8 mouse cellular contexts compared by ENCODE assay signal in the genomic region with DNA sequence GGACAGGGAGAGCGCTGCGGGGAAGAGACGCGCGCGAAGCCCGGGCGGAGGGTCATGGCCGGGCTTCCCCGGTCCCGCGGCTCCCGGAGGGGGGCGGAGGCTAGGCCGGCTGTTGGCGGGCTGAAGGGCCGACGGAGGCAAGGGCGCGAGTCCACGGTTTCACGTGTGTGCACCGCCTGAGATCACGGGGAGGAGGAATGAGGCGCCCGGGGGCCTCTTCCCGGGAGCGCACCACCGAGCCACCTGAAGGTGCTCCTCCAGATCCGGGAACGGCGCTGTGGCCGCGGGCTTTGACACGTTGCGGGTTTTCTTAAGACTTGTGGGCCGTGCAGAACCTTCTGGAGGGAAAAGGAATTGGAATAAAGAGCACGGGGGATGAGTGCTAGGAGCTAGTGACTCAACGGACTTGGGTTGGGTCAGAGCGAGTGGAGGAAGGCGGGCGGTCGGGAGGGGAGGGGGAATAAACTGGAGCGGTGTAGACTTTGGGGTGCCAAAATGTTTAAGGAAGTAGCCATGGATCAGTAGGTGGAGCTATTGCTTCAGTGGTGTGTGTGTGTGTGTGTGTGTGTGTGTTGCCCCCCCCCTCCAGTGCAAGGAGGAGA. TPM values are rescaled to one million over a fixed set of nuclear protein-coding genes. Genes with fewer than 3 reads are reported as not detected.
DNase-seq lines count a peak whose midpoint lies in the region; ATAC-seq and TF ChIP-seq lines count a peak whose summit lies in the region.

No protein-coding gene starts in this region.

- H3K27me3 ChIP-seq in heart, embryonic 13.5 days (replicated peaks) = no peaks in the 10 kb centered on the region
- no peaks in the 10 kb centered on the region for H3K27me3 ChIP-seq in liver, embryonic 14.5 days (ENCODE audit: control insufficient read depth, insufficient read depth, low read length)
- no peaks in the 10 kb centered on the region for H3K27me3 ChIP-seq in neural tube, embryonic 11.5 days (ENCODE audit: control insufficient read depth, insufficient read depth, low read length)
- no peaks in the 10 kb centered on the region for H3K27me3 ChIP-seq in stomach, postnatal 0 days (ENCODE audit: control insufficient read depth, insufficient read depth, low read length)

- peak overlapping the region; percentile 94 for H3K4me3 ChIP-seq in heart, embryonic 13.5 days
- H3K4me3 ChIP-seq in liver, embryonic 14.5 days (ENCODE audit: insufficient read depth in 1 of 2, low read depth in 2 of 2, low read length in 2 of 2) = peak overlapping the region; percentile 92 to 93
- H3K4me3 ChIP-seq in neural tube, embryonic 11.5 days (ENCODE audit: low read depth, low read length) = peak overlapping the region; percentile 69
- H3K4me3 ChIP-seq in stomach, postnatal 0 days (ENCODE audit: low read depth, low read length) = peak overlapping the region; percentile 97

- peak overlapping the region; percentile 92 for H3K4me2 ChIP-seq in heart, embryonic 13.5 days
- H3K4me2 ChIP-seq in liver, embryonic 14.5 days (ENCODE audit: low read depth) = peak overlapping the region; percentile 100
- H3K4me2 ChIP-seq in neural tube, embryonic 11.5 days (ENCODE audit: low read depth) = peak overlapping the region; percentile 51
- peak overlapping the region; percentile 78 for H3K4me2 ChIP-seq in stomach, postnatal 0 days (replicated peaks; ENCODE audit: low read depth)

- no peaks in the 10 kb centered on the region for H3K36me3 ChIP-seq in heart, embryonic 13.5 days
- peaks cover 3% of the 10 kb centered on the region; the same call in 1 of the 2 replicates for H3K36me3 ChIP-seq in liver, embryonic 14.5 days (replicated peaks; ENCODE audit: control insufficient read depth, insufficient read depth, low read depth)
- H3K36me3 ChIP-seq in neural tube, embryonic 11.5 days (ENCODE audit: control insufficient read depth, insufficient read depth, low read length) = no peaks in the 10 kb centered on the region
- no peaks in the 10 kb centered on the region for H3K36me3 ChIP-seq in stomach, postnatal 0 days (ENCODE audit: control insufficient read depth, insufficient read depth, low read length)

- no peak for TF ChIP-seq EP300 in liver, embryonic 14.5 days (IDR thresholded peaks at IDR 0.05; ENCODE audit: low read depth)
- TF ChIP-seq EP300 in stomach, postnatal 0 days (optimal IDR thresholded peaks at IDR 0.05) = peak; percentile 17

- DNase-seq in CD4-positive helper T cell, adult 2 months (ENCODE audit: low read depth, low spot score) = peak; percentile 87
- peak; percentile 46 for DNase-seq in brain, embryonic 18.5 days (ENCODE audit: low read depth, low spot score)
- DNase-seq in kidney, postnatal 10 days = peak; percentile 85
- DNase-seq in liver, embryonic 14.5 days (ENCODE audit: low read depth in 3 of 3, low spot score in 3 of 3) = peak; percentile 70 to 79 (median 76)
- DNase-seq in neural tube, embryonic 11.5 days (ENCODE audit: low spot score) = peak; percentile 74
- DNase-seq in stomach, postnatal 0 days (ENCODE audit: low spot score) = peak; percentile 86

- no peaks in the 10 kb centered on the region for H3K9me3 ChIP-seq in heart, embryonic 13.5 days
- H3K9me3 ChIP-seq in liver, embryonic 14.5 days (ENCODE audit: control insufficient read depth, low read length) = no peaks in the 10 kb centered on the region
- no peaks in the 10 kb centered on the region for H3K9me3 ChIP-seq in neural tube, embryonic 11.5 days (ENCODE audit: control insufficient read depth, low read length)
- H3K9me3 ChIP-seq in stomach, postnatal 0 days (ENCODE audit: control insufficient read depth, low read length) = no peaks in the 10 kb centered on the region

- peak; percentile 74 for TF ChIP-seq CTCF in liver, embryonic 14.5 days (IDR thresholded peaks at IDR 0.05; ENCODE audit: low read depth)
- TF ChIP-seq CTCF in stomach, postnatal 0 days (IDR thresholded peaks at IDR 0.05; ENCODE audit: low read depth) = peak; percentile 73

- peak overlapping the region; percentile 99 for H3K27ac ChIP-seq in heart, embryonic 13.5 days (replicated peaks)
- H3K27ac ChIP-seq in liver, embryonic 14.5 days = peak overlapping the region; percentile 97
- peak overlapping the region; percentile 95 for H3K27ac ChIP-seq in neural tube, embryonic 11.5 days (ENCODE audit: low read depth, low read length)
- peak overlapping the region; percentile 100 for H3K27ac ChIP-seq in stomach, postnatal 0 days (replicated peaks)

- peak; percentile 54 for ATAC-seq in erythroid progenitor cell, adult 5-6 weeks (replicated peaks; ENCODE audit: low FRiP score, poor library complexity, severe bottlenecking)
- ATAC-seq in heart, embryonic 13.5 days (ENCODE audit: extremely low read depth, insufficient number of reproducible peaks, low FRiP score, low TSS enrichment) = peak; percentile 32; the same call in 1 of the 2 replicates
- peak; percentile 68 for ATAC-seq in liver, embryonic 14.5 days (ENCODE audit: insufficient read depth)
- peak; percentile 43 for ATAC-seq in neural tube, embryonic 11.5 days (ENCODE audit: insufficient read depth, low FRiP score, low TSS enrichment)
- peak; percentile 87 for ATAC-seq in stomach, postnatal 0 days (ENCODE audit: low FRiP score, low TSS enrichment)

- WGBS in heart, embryonic 13.5 days = 0% methylated on average over 38 of the region's 44 CpGs
- WGBS in liver, embryonic 14.5 days (ENCODE audit: insufficient replicate concordance) = under 1% methylated on average over 43 of the region's 44 CpGs
- WGBS in neural tube, embryonic 11.5 days = under 1% methylated on average over 43 of the region's 44 CpGs
- WGBS in stomach, postnatal 0 days = under 1% methylated on average over 39 of the region's 44 CpGs

- peak overlapping the region; percentile 98 for H3K9ac ChIP-seq in heart, embryonic 13.5 days
- H3K9ac ChIP-seq in liver, embryonic 14.5 days (replicated peaks) = peak overlapping the region; percentile 92
- peak overlapping the region; percentile 87 for H3K9ac ChIP-seq in neural tube, embryonic 11.5 days (ENCODE audit: low read length)
- H3K9ac ChIP-seq in stomach, postnatal 0 days (ENCODE audit: low read length) = peak overlapping the region; percentile 97

- H3K4me1 ChIP-seq in heart, embryonic 13.5 days = peaks cover 17% of the 10 kb centered on the region
- H3K4me1 ChIP-seq in liver, embryonic 14.5 days (replicated peaks; ENCODE audit: control insufficient read depth in 2 of 2, insufficient read depth in 2 of 2, low read length in 1 of 2) = peaks cover 8 to 10% of the 10 kb centered on the region in 2 experiments
- H3K4me1 ChIP-seq in neural tube, embryonic 11.5 days (ENCODE audit: control insufficient read depth, insufficient read depth, low read length) = peaks cover 7% of the 10 kb centered on the region; the same call in 1 of the 2 replicates
- 0 out of 2 replicates have a peak, but pooled peaks cover 3% of the 10 kb centered on the region for H3K4me1 ChIP-seq in stomach, postnatal 0 days (replicated peaks; ENCODE audit: control insufficient read depth, insufficient read depth)

RNA-seq across cellular contexts. Expression of a gene that starts 0.7 kb away (rescaled TPM):
- total RNA-seq in erythroid progenitor cell, adult 5-6 weeks (2015; ENCODE audit: low replicate concordance) = 34.0 and 35.0 TPM in 2 replicates
- total RNA-seq in erythroid progenitor cell, adult 5-6 weeks (2017; ENCODE audit: low replicate concordance) = 36.5 and 47.6 TPM in 2 replicates
- 73.7 and 77.0 TPM in 2 replicates for polyA plus RNA-seq in heart, embryonic 13.5 days (2015; fragmentation: Nextera tagmentation; extraction: Ambion mirVana)
- 11.3 and 19.1 TPM in 2 replicates for polyA plus RNA-seq in liver, embryonic 14.5 days (2012; rRNA removed)
- 39.0 and 40.6 TPM in 2 replicates for polyA plus RNA-seq in liver, embryonic 14.5 days (2014; fragmentation: Nextera tagmentation; extraction: Ambion mirVana)
- polyA plus RNA-seq in neural tube, embryonic 11.5 days (2014; fragmentation: Nextera tagmentation; extraction: Ambion mirVana) = 84.2 and 87.2 TPM in 2 replicates
- 45.6 and 54.0 TPM in 2 replicates for polyA plus RNA-seq in stomach, postnatal 0 days (2015; fragmentation: Nextera tagmentation; extraction: Ambion mirVana)

RNA-seq across cellular contexts. Expression of a gene that starts 0.8 kb away (rescaled TPM):
- total RNA-seq in erythroid progenitor cell, adult 5-6 weeks (2015; ENCODE audit: low replicate concordance) = 13.0 TPM in 2 replicates
- 16.3 and 18.0 TPM in 2 replicates for total RNA-seq in erythroid progenitor cell, adult 5-6 weeks (2017; ENCODE audit: low replicate concordance)
- 28.8 and 37.0 TPM in 2 replicates for polyA plus RNA-seq in heart, embryonic 13.5 days (2015; fragmentation: Nextera tagmentation; extraction: Ambion mirVana)
- polyA plus RNA-seq in liver, embryonic 14.5 days (2012; rRNA removed) = 8.6 and 11.9 TPM in 2 replicates
- 28.1 and 28.8 TPM in 2 replicates for polyA plus RNA-seq in liver, embryonic 14.5 days (2014; fragmentation: Nextera tagmentation; extraction: Ambion mirVana)
- polyA plus RNA-seq in neural tube, embryonic 11.5 days (2014; fragmentation: Nextera tagmentation; extraction: Ambion mirVana) = 77.4 and 80.8 TPM in 2 replicates
- polyA plus RNA-seq in stomach, postnatal 0 days (2015; fragmentation: Nextera tagmentation; extraction: Ambion mirVana) = 44.6 and 47.5 TPM in 2 replicates

RNA-seq across cellular contexts. Expression of a gene that starts 32.8 kb away (rescaled TPM):
- 24.3 and 30.3 TPM in 2 replicates for total RNA-seq in erythroid progenitor cell, adult 5-6 weeks (2015; ENCODE audit: low replicate concordance)
- 13.1 and 16.0 TPM in 2 replicates for total RNA-seq in erythroid progenitor cell, adult 5-6 weeks (2017; ENCODE audit: low replicate concordance)
- 1.8 and 1.9 TPM in 2 replicates for polyA plus RNA-seq in heart, embryonic 13.5 days (2015; fragmentation: Nextera tagmentation; extraction: Ambion mirVana)
- polyA plus RNA-seq in liver, embryonic 14.5 days (2012; rRNA removed) = 3.7 and 3.9 TPM in 2 replicates
- 2.7 and 3.1 TPM in 2 replicates for polyA plus RNA-seq in liver, embryonic 14.5 days (2014; fragmentation: Nextera tagmentation; extraction: Ambion mirVana)
- polyA plus RNA-seq in neural tube, embryonic 11.5 days (2014; fragmentation: Nextera tagmentation; extraction: Ambion mirVana) = 4.7 and 5.4 TPM in 2 replicates
- 1.8 and 2.0 TPM in 2 replicates for polyA plus RNA-seq in stomach, postnatal 0 days (2015; fragmentation: Nextera tagmentation; extraction: Ambion mirVana)

Comparison
In these comparisons a context has a peak if more than half of its experiments do, and no peak if none do; other contexts are left out.
1. Peak in every context shown above with its lines: DNase-seq, ATAC-seq, H3K4me3 ChIP-seq and H3K27ac ChIP-seq.
2. ATAC-seq: peak in every context shown above with its lines; median percentile 87 in stomach, postnatal 0 days; 68 in liver, embryonic 14.5 days; 54 in erythroid progenitor cell, adult 5-6 weeks; 43 in neural tube, embryonic 11.5 days; 32 in heart, embryonic 13.5 days.